In genomic region chr8:108875722-108876121, GRCm38 (mm10) we compare ENCODE assay signal across 19 mouse cellular contexts.
"Had no signal": no experiment of that assay in that cellular context is flagged by ENCODE, and none has a peak within 500 bp of the region (broad histone marks: within the 10 kb centered on the region; RNA-seq: fewer than 3 reads in every experiment).

No protein-coding gene starts in this region.

- H3K4me1 ChIP-seq: midbrain, embryonic 12.5 days; neural tube, embryonic 12.5 days; neural tube, embryonic 15.5 days had no signal

- H3K36me3 ChIP-seq: midbrain, embryonic 15.5 days; neural tube, embryonic 15.5 days had no signal

- H3K27ac ChIP-seq: limb, embryonic 12.5 days; limb, embryonic 15.5 days; lung, embryonic 15.5 days; midbrain, embryonic 12.5 days; midbrain, embryonic 15.5 days; neural tube, embryonic 12.5 days; neural tube, embryonic 15.5 days had no signal

- ATAC-seq: inflammation-experienced regulatory T-cells, adult 6 months; intestine, embryonic 16.5 days; midbrain, embryonic 15.5 days had no signal

- H3K4me3 ChIP-seq: limb, embryonic 12.5 days; limb, embryonic 15.5 days; lung, embryonic 15.5 days; midbrain, embryonic 12.5 days; midbrain, embryonic 15.5 days; neural tube, embryonic 12.5 days; neural tube, embryonic 15.5 days had no signal

- H3K9me3 ChIP-seq: limb, embryonic 15.5 days; lung, embryonic 15.5 days; midbrain, embryonic 12.5 days; midbrain, embryonic 15.5 days; neural tube, embryonic 12.5 days; neural tube, embryonic 15.5 days had no signal

- DNase-seq: kidney, adult 18-20 months; kidney, adult 9 months; kidney, postnatal 14 days; kidney, postnatal 4 days; left cerebral cortex, postnatal 4 days; lung, adult 18-20 months; lung, postnatal 10 days; lung, postnatal 36 days; retina, postnatal 1 day; thymus, postnatal 4 days had no signal

- H3K27me3 ChIP-seq: limb, embryonic 12.5 days; limb, embryonic 15.5 days; lung, embryonic 15.5 days; midbrain, embryonic 12.5 days; midbrain, embryonic 15.5 days; neural tube, embryonic 12.5 days; neural tube, embryonic 15.5 days had no signal

- H3K4me2 ChIP-seq: limb, embryonic 12.5 days; limb, embryonic 15.5 days; lung, embryonic 15.5 days; midbrain, embryonic 12.5 days; midbrain, embryonic 15.5 days; neural tube, embryonic 12.5 days; neural tube, embryonic 15.5 days had no signal

- H3K9ac ChIP-seq: limb, embryonic 12.5 days; limb, embryonic 15.5 days; lung, embryonic 15.5 days; midbrain, embryonic 12.5 days; midbrain, embryonic 15.5 days; neural tube, embryonic 12.5 days; neural tube, embryonic 15.5 days had no signal
